Mouse (Mus musculus) hindbrain, embryonic 12.5 days (tissue): ENCODE measurements around the gene Dnm1. TPM values are rescaled to one million over a fixed set of nuclear protein-coding genes. Genes with fewer than 3 reads are reported as not detected.
"Not testable (repeated sequence)": the region's sequence is repeated elsewhere in the genome, so short reads cannot be mapped to it uniquely, and the experiment has no call there.

Experiments
- ATAC-seq: fragments of 200-750 bp; cut with Nextera tagmentation; 2 replicates; pipeline ENCODE4 v1.8.0; 2017; ENCODE audit warnings: moderate TSS enrichment; ENCODE audit not compliant: low FRiP score
- H3K27ac ChIP-seq: fragments of 300-500 bp; sonication (generic); 2 replicates; pipeline ENCODE4 v1.5.1; 2016; ENCODE audit warnings: mild to moderate bottlenecking
- H3K27me3 ChIP-seq: fragments of 300-500 bp; sonication (generic); 2 replicates; pipeline ENCODE4 v1.6.1; 2016; ENCODE audit warnings: mild to moderate bottlenecking
- H3K36me3 ChIP-seq: fragments of 300-500 bp; sonication (generic); 2 replicates; pipeline ENCODE4 v1.6.1; 2016; ENCODE audit warnings: mild to moderate bottlenecking
- H3K4me1 ChIP-seq: fragments of 300-500 bp; sonication (generic); 2 replicates; pipeline ENCODE4 v1.6.1; 2016
- H3K4me2 ChIP-seq: fragments of 300-500 bp; sonication (generic); replicated peaks from 2 replicates; pipeline ENCODE4 v1.6.1; 2016; ENCODE audit warnings: mild to moderate bottlenecking
- H3K4me3 ChIP-seq: fragments of 300-500 bp; sonication (generic); 2 replicates; pipeline ENCODE4 v1.5.1; 2016; ENCODE audit warnings: mild to moderate bottlenecking
- H3K9ac ChIP-seq: fragments of 300-500 bp; sonication (generic); 2 replicates; pipeline ENCODE4 v1.6.1; 2016; ENCODE audit warnings: mild to moderate bottlenecking, moderate library complexity
- H3K9me3 ChIP-seq: fragments of 300-500 bp; sonication (generic); replicated peaks from 2 replicates; pipeline ENCODE4 v1.6.1; 2016; ENCODE audit warnings: mild to moderate bottlenecking
- WGBS: fragments of 180-500 bp; shearing (Covaris S2); methylation state at CpG from one replicate; pipeline ENCODE4 v1.1.7; 2016; 5-methylcytosine and 5-hydroxymethylcytosine counted together
- polyA plus RNA-seq: library from polyadenylated mRNA; unstranded; fragments of >200 nt; fragmentation: Nextera tagmentation; extraction: Ambion mirVana; gene quantifications from 2 replicates; pipeline ENCODE4 v1.2.1, GENCODE M21; 2016

The Dnm1 gene
- polyA plus RNA-seq, 1 experiment from 2014 or later, result 44.4 TPM

- no peak for ATAC-seq
- Histone ChIP-seq H3K4me2 (no peak overlapping the region), H3K27ac (no peak overlapping the region), H3K4me3 (no peak overlapping the region), H3K9ac (no peak overlapping the region), H3K27me3 (no peaks in the 10 kb centered on the region), H3K9me3 (no peaks in the 10 kb centered on the region), H3K36me3 (peaks cover 80% of the 10 kb centered on the region), H3K4me1 (peaks cover 10% of the 10 kb centered on the region)
- 86% methylated on average over 5 of the region's 5 CpGs for WGBS
Observed at GRCm38 (mm10) chr2:32305668-32306067, 47.5 kb downstream of the Dnm1 start.

GRCm38 (mm10) chr2:32304145-32304832, 48.8 kb downstream of the Dnm1 start:
- H3K4me2 ChIP-seq, result no peak overlapping the region
- H3K9ac ChIP-seq, result peak overlapping the region; percentile 13; the same call in 1 of the 2 replicates
- H3K27ac ChIP-seq, result 0 out of 2 replicates have a peak overlapping the region, but pooled peaks have one; percentile 32
- H3K4me1 ChIP-seq, result peaks cover 4% of the 10 kb centered on the region
- ATAC-seq, result no peak
- H3K36me3 ChIP-seq, result peaks cover 79% of the 10 kb centered on the region
- WGBS, result 60% methylated on average over 8 of the region's 8 CpGs
- no peaks in the 10 kb centered on the region for H3K9me3 ChIP-seq
- no peaks in the 10 kb centered on the region for H3K27me3 ChIP-seq
- H3K4me3 ChIP-seq, result no peak overlapping the region

- ATAC-seq, result no peak
- Histone ChIP-seq H3K4me3 (no peak overlapping the region), H3K27ac (peak overlapping the region; percentile 48), H3K36me3 (peaks cover 82% of the 10 kb centered on the region), H3K9me3 (no peaks in the 10 kb centered on the region), H3K4me2 (no peak overlapping the region), H3K27me3 (no peaks in the 10 kb centered on the region), H3K4me1 (peaks cover 4% of the 10 kb centered on the region), H3K9ac (no peak overlapping the region)
- 86% methylated on average over 10 of the region's 10 CpGs for WGBS
Observed at GRCm38 (mm10) chr2:32302952-32303351, 50.2 kb downstream of the Dnm1 start.

- ATAC-seq, result no peak
- Histone ChIP-seq H3K27ac (no peak overlapping the region), H3K27me3 (no peaks in the 10 kb centered on the region), H3K4me1 (peaks cover 4% of the 10 kb centered on the region), H3K9me3 (no peaks in the 10 kb centered on the region), H3K9ac (no peak overlapping the region), H3K36me3 (peaks cover 77% of the 10 kb centered on the region), H3K4me3 (no peak overlapping the region), H3K4me2 (no peak overlapping the region)
- 87% methylated on average over 4 of the region's 4 CpGs for WGBS
Observed at GRCm38 (mm10) chr2:32299469-32299868, 53.7 kb downstream of the Dnm1 start.

- peaks cover 65% of the 10 kb centered on the region for H3K36me3 ChIP-seq
- not testable (repeated sequence) for H3K9ac ChIP-seq, H3K27ac ChIP-seq, H3K4me1 ChIP-seq, H3K9me3 ChIP-seq, ATAC-seq, H3K4me3 ChIP-seq, H3K27me3 ChIP-seq, H3K4me2 ChIP-seq
- WGBS, result 79% methylated on average over 2 of the region's 2 CpGs
Observed at GRCm38 (mm10) chr2:32295842-32296241, 57.3 kb downstream of the Dnm1 start.

GRCm38 (mm10) chr2:32295285-32295684, 57.9 kb downstream of the Dnm1 start:
- 88% methylated on average over 3 of the region's 3 CpGs for WGBS
- Histone ChIP-seq H3K27me3 (no peaks in the 10 kb centered on the region), H3K36me3 (peaks cover 64% of the 10 kb centered on the region), H3K9ac (no peak overlapping the region), H3K27ac (no peak overlapping the region), H3K9me3 (no peaks in the 10 kb centered on the region), H3K4me1 (no peaks in the 10 kb centered on the region), H3K4me3 (no peak overlapping the region), H3K4me2 (no peak overlapping the region)
- no peak for ATAC-seq

- ATAC-seq, result no peak
- Histone ChIP-seq H3K9me3 (no peaks in the 10 kb centered on the region), H3K36me3 (peaks cover 55% of the 10 kb centered on the region), H3K9ac (no peak overlapping the region), H3K27me3 (no peaks in the 10 kb centered on the region), H3K4me3 (no peak overlapping the region), H3K4me1 (peaks cover 2% of the 10 kb centered on the region), H3K4me2 (no peak overlapping the region), H3K27ac (no peak overlapping the region)
- WGBS, result 85% methylated on average over 8 of the region's 8 CpGs
Observed at GRCm38 (mm10) chr2:32294348-32294747, 58.8 kb downstream of the Dnm1 start.

- Histone ChIP-seq H3K9ac (no peak overlapping the region), H3K4me3 (no peak overlapping the region), H3K27ac (no peak overlapping the region), H3K9me3 (no peaks in the 10 kb centered on the region), H3K4me1 (peaks cover 20% of the 10 kb centered on the region), H3K36me3 (peaks cover 21% of the 10 kb centered on the region), H3K4me2 (0 out of 2 replicates have a peak overlapping the region, but pooled peaks have one; percentile 64), H3K27me3 (no peaks in the 10 kb centered on the region)
- no peak for ATAC-seq
Observed at GRCm38 (mm10) chr2:32289578-32289977, 63.6 kb downstream of the Dnm1 start.

- no peaks in the 10 kb centered on the region for H3K27me3 ChIP-seq
- peak overlapping the region; percentile 64 for H3K4me2 ChIP-seq
- H3K9me3 ChIP-seq, result no peaks in the 10 kb centered on the region
- H3K4me3 ChIP-seq, result peak overlapping the region; percentile 93
- WGBS, result 4% methylated on average over 27 of the region's 29 CpGs
- peaks cover 20% of the 10 kb centered on the region for H3K4me1 ChIP-seq
- peak overlapping the region; percentile 62 for H3K27ac ChIP-seq
- H3K9ac ChIP-seq, result peak overlapping the region; percentile 89
- peak; percentile 79 for ATAC-seq
- peaks cover 26% of the 10 kb centered on the region for H3K36me3 ChIP-seq
Observed at GRCm38 (mm10) chr2:32288371-32288931, 64.7 kb downstream of the Dnm1 start.

- ATAC-seq, result peak; percentile 99
- Histone ChIP-seq H3K9ac (peak within 1 kb of the TSS; percentile 95), H3K27me3 (no peaks in the 10 kb centered on the region), H3K9me3 (no peaks in the 10 kb centered on the region), H3K27ac (peak within 1 kb of the TSS; percentile 79), H3K36me3 (peaks cover 27% of the 10 kb centered on the region), H3K4me1 (peaks cover 20% of the 10 kb centered on the region), H3K4me2 (peak within 1 kb of the TSS; percentile 96), H3K4me3 (peak within 1 kb of the TSS; percentile 93)
- WGBS, result under 1% methylated on average over 40 of the region's 41 CpGs
Observed at GRCm38 (mm10) chr2:32287923-32288367, 65.2 kb downstream of the Dnm1 start, which contains the start of gene Swi5. Swi5 (minus strand) TSS chr2:32288075.

- Histone ChIP-seq H3K9ac (peak within 1 kb of the TSS; percentile 95), H3K9me3 (no peaks in the 10 kb centered on the region), H3K4me1 (peaks cover 20% of the 10 kb centered on the region), H3K27ac (peak within 1 kb of the TSS; percentile 79), H3K36me3 (peaks cover 21% of the 10 kb centered on the region), H3K4me2 (peak within 1 kb of the TSS; percentile 96), H3K27me3 (no peaks in the 10 kb centered on the region), H3K4me3 (peak within 1 kb of the TSS; percentile 93)
- WGBS, result under 1% methylated on average over 23 of the region's 23 CpGs
- ATAC-seq, result no peak
Observed at GRCm38 (mm10) chr2:32287334-32287840, 65.8 kb downstream of the Dnm1 start, which contains the start of gene Golga2. Golga2 (plus strand) TSS chr2:32287384.

GRCm38 (mm10) chr2:32283986-32284385, 69.2 kb downstream of the Dnm1 start:
- WGBS, result 96% methylated on average over 3 of the region's 3 CpGs
- Histone ChIP-seq H3K27me3 (no peaks in the 10 kb centered on the region), H3K36me3 (peaks cover 41% of the 10 kb centered on the region), H3K4me3 (no peak overlapping the region), H3K4me1 (peaks cover 15% of the 10 kb centered on the region), H3K9me3 (no peaks in the 10 kb centered on the region), H3K27ac (no peak overlapping the region), H3K4me2 (no peak overlapping the region), H3K9ac (no peak overlapping the region)
- no peak for ATAC-seq
